Mouse (Mus musculus) spleen, adult 18-20 months (tissue): ENCODE data around the gene Scd2.
"Not testable (repeated sequence)": the region's sequence is repeated elsewhere in the genome, so short reads cannot be mapped to it uniquely, and the experiment has no call there.

Experiments
- DNase-seq, 2 experiments: peaks; one replicate each; pipeline ENCODE4 v3.0.0; 2022; ENCODE audit warnings: mixed read lengths in 2 of 2

Scd2 gene

DNA sequence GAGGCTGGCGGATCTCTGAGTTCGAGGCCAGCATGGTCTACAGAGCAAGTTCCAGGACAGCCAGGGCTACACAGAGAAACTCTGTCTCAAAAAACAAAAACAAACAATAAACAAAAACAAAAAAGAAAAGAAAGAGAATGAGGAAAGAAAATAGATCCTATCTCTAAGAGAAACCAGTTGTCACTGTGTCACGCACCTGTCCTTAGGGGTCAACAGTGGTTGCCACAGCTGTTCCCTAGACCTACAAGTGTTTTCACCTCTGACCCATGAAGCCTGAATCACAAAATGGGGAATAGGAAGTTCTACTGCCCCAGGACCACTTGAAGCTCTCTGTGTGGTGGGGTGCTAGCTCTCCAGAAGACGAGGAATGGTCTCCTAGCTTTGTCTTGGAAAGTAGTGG is 19.0 kb upstream of the Scd2 start:
- DNase-seq = no peak

DNA sequence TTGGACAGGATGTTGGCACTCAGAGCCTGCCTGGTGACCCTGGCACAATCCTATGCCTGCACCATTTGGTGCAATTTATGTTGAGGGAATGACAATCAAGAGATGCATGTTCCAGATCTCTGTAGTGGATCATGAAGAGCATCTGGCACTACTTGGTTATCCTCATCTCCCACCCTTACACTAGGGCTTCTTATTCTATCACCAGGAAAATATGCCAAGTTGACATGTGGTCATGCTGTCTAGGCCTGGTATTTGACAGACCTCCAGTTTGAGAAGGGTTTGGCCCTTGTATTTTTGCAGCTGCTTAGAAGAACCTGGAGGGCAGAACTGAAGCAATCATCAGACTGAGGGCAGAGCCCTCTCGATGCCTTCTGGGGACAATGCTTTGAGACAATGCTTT is 18.1 kb upstream of the Scd2 start:
- DNase-seq = no peak

DNA sequence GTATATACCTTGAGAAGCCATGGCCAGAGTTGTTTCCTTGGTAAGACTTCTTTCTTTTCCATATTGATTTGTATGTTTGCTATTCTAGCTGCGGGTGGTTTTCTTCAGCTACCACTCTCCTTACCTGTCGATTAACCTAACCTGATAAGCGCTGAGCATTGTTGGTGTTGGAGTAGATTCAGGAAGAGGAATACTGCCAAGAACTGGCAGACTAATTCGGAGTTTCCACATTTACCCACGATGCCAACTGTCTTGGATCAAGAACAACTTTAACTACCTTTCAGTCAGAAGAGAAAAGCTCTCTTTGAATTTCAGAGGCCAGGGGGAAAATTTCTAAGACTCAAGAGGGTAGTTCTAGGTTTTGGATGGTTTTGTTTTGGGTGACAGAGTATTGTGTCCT is 16.6 kb upstream of the Scd2 start:
- DNase-seq = no peak

DNA sequence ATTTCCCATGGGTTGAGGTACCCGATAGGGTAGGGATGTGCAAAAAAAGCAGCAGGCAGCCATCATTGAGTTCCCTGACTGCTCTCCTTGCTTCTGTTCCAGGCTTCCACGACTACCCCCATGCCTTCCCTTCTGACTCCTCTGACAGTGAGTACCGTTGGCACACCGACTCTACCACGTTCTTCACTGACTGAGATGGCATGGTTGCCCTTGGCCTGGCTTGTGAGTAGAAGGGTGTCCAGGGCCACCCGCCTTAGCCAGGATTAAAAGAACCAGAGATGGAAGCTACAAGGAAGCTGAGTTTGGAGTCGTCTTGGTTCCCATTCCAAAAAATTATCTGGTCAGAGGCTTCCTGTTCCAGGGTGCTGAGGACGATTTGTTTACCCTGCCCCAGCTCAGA is 15.5 kb upstream of the Scd2 start:
- no peak for DNase-seq

DNA sequence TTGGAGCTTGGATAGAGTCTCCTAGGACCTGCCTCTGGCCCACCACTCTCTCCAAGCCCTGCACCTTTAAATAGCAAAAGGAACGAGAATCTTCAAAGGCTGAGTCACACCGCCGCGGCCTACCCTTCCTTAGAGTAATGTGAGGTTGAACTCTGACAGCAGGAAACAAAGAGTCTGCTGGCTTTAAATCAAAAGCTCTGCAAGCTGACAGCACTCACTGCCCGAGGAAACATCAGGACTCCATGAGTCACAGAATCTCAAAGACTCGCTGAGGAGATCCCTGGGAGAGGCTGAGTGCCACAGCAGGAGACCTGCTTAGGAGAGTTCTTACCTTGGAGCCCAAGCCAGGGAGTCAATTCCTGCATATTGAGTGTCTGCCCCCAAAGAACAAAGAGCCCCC is 12.7 kb upstream of the Scd2 start:
- DNase-seq = no peak

DNA sequence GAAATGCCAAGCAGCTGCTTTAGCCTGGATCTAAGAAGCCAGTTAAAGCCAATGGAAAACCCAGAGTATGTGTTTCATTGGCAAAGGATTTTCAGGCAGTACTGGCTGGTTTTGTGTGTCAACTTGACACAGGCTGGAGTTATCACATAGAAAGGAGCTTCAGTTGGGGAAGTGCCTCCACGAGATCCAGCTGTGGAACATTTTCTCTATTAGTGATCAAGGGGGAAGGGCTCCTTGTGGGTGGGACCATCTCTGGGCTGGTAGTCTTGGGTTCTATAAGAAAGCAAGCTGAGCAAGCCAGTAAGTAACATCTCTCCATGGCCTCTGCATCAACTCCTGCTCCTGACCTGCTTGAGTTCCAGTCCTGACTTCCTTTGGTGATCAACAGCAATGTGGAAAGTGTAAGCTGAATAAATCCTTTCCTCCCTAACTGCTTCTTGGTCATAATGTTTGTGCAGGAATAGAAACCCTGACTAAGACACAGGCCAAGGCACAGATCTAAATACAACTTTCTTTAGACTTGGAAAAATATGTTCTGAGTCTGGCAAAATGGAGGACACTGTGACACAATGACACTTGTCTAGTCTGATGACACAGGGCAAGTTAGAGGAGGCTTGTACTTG is 11.5 kb upstream of the Scd2 start:
- not testable (repeated sequence) for DNase-seq

DNA sequence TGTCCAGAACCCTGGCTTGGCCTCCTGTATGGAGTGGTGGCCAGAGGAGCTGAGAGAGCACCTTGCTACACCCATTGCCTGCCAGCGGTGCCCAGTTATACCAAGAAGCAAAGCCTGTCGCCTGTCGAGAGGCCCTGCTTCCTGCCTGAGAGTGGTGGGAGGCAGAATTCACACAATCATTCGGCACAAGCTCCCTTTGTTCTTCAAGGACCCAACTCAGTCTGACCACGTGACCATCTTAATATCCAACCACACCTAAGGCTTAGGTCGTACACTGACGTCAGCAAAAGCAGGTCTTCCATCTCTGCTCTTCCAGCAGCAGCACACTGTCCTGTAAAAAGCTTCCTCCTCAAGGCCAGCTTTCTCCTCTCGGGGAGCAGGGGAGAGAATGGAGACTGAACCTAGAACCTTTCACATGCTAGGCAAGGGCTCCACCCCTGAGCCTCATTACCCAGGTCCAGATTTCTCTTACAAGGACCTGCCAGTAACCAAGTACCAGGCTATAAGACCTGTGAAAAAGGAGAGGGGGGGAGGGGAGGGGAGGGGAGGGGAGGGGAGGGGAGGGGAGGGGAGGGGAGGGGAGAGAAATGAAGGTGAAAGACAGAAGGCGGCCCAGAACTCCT is 10.8 kb upstream of the Scd2 start:
- DNase-seq = peak; percentile 17 to 32

DNA sequence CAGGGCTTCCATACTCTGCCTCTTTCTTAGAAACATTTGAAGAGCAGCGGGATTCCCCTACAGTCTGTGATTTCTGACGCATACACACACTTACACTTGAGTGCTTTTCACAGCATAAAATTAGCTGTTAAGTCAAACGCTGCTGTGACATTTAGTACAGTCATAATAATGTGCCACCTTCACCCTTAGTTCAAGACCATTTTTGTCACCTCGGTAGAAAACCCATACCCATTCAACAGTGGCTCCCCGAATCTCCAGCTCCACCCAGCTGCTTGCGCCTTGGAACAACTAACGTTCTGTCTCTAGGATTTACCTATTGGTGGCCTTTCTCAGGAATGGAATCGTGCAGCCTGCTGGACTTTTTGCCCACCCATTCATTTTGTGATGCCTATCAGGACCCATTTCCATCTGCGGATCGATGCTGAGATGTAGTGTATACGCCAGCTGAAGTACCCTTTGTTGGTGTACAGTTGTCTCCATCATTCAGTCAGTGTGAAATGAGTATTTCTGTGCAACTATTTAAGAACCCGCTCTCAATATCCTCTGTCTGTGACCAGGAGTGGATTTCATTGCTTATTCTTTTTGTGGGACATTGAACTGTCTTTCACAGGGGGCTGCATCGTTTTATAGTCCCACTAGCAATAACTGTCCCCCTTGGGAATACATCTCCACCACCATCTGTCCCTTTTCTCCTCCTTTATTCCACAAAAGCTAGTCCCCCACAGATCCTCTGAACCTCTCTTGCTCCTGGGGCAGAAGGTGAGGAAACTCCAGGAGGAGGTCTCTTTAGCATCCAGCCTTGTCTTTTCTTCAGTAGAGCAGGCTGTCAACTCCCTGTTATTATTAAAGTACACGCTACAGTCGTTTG is 10.1 kb upstream of the Scd2 start:
- no peak for DNase-seq

DNA sequence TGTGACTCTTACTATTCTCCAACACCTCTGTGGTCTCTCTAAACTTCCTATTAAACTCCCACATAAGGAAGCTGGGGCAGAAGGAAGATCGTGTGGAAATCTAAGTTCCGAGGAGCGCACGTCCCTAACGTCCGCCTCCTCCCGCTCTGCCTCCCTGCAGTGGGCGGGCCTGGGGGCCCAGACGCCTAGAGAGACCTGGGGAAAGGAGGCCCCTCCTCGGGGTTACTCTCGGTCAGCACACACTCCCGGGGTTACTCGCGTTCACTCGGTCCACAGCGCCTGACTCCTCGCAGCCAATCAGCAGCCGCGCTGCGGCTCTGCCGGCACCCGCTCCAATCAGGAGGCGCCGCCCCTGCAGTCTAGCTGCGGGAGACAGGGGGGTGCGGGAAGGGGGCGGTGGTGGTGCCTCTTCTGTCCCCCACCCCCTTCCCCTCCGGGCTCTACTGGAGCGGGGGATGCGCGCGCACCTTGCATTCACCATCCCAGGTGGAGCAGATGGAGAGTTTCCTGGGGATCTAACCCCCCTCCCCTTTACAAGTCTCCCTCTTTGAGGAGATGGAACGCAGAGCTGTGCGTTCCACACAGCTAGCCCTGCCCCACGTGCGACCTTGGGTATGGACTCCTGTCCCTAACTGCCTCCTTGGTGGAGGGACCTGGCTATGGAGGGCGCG is 9.3 kb upstream of the Scd2 start:
- DNase-seq = peak; percentile 80 to 86

DNA sequence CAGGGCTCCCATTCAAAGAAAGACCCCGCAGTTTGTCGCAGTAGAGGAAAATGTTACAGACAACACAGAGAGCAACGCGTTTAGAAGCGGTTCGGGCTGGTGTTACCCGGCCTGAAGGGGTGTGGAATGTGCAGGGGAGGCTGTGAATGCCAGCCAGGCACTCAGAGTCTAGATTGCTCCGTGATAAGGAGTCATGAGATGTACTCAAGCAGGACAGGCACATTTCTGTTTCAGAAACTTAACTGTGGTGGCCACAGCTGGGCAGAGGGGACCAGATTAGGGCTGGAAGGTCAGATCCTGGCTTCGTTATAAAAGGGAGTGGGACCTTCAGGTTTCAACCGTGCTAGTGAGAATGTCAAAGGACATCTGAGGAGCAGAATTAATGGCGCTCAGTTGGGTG is 8.8 kb upstream of the Scd2 start:
- no peak for DNase-seq

DNA sequence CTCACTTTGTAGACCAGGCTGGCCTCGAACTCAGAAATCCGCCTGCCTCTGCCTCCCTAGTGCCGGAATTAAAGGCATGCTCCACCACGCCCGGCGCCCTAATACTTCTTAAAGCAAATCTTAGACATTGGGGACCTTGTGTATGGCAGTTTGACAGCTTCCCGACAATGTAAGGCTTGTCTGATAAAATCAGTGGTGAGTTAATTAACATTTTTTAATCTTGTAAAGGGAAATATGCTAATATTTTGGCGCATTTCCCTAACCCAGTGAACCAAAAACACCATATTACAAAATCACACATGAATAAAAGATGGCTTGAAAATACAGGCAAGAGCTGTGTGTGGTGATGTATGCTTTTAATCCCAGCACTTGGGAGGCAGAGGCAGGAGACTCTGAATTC is 7.9 kb upstream of the Scd2 start:
- DNase-seq = no peak

DNA sequence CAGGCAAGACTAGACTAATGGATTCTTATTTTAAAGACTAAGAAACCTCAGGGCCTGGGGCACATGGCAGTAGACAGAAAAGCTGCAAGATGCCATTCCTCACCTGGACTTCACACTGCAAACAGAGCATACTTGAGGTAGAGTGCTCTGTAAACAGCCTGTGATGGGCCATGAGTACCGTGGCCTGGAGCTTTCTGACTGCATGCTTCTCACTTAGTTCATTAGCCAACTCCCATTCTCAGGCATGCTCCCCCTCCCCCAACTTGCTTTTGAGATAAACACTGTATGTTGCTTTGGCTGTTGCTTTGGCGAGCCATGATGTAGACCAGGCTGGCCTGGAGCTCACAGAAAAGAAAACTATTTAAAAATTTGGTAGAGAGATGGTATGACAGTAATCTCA is 7.4 kb upstream of the Scd2 start:
- DNase-seq = no peak

DNA sequence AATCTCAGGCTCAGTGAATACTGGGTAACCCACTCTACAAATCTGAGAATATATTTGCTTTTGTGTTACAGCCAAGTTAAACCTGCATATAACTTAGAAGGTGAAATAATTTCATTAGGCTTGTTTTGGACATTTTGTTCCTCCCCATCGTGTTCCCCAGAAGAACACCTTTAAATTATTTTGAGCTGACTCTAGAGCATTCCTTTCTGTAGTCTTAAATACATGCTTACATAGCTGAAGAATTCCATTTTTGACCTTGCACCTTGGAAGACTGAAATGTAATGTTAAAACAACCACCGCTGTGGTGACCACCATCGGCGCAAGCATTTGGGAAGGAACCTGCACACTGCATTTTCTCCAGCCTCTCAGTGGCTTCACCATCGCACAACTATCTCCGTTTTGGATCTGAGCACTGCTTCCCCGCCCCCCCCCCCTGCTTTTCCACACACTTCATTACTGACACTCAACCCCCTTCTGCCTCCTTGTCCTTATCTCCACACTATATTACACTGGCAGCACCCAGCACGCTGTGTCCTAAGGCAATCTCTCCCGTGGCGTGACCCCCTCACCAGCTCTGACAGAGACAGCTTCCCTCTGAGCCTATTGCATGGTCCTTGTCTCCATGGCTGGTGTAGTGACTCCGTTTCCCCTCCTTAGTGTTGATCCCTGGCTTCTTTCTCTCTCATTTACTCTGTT is 5.9 kb upstream of the Scd2 start:
- no peak for DNase-seq

DNA sequence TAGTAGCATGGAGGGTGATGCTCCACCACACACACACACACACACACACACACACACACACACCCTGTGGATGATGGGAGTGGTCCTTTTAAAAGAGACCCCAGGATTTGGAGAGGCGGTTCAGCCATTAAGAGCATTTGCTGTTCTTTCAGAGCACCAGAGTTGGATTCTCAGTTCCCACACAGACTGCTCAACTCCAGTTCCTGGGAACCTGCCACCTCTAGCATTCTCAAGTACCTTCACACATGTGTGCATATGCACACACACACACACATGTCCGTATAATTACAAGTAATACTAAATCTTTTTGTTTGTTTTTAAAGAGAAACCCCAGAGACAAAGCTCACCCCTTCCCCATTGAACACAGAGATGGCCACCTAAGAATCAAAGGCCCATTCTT is 1.4 kb upstream of the Scd2 start:
- DNase-seq = no peak

DNA sequence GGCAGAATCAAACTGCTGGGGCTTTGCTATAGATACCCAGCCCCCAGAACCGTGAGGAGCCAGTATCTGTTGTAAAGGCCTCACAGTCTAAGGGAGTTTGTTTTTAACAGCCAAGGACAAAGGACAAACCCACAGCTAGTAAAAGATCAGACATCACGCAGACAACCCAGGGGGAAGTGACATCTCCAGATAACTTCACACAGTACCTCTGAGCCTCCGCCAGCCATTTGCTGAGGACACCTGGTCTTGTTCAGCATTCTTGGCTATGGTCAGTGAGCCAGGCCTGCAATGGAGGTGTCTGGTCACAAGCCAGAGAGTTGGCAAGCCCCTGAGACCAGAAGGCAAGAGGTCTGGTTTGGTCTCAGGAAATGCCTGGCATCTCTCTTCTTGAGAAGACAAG is 991 bp upstream of the Scd2 start:
- DNase-seq = no peak

DNA sequence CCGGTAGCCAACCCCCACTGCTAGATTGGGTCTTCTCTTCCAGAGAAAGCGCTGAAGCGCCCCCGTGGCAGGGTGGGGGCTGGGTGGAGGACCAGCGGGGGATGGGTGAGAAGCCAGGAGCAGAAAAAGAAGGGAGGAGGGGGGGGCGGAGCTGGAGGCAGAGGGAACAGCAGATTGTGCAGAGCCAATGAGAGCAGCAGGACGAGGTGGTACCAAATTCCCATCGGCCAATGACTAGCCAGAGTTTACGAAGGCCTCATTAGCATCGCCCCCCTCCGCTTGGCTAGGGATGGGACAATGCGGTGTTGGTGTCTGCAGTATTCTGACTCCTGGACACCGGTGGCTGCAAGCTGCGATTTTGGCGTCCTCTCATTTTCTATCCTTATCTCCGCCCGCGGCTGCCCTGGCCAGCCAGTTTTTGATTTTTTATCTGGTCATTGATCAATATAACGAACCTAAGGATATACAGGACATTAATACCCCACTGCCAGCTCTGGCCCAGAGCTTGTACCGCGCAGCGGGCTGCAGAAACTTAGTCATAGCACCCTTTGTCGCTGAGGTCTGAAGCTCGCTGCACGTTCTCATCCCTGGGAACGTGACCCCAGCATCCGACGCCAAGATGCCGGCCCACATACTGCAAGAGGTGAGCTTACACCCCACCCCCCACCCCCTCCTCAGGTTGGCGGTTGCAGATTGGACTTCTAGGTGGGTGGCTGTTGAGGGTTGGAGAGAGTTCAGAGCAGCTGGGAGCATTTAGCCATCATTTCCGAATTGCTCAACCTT is 486 bp downstream of the Scd2 start:
- DNase-seq = peak; percentile 65 to 70

DNA sequence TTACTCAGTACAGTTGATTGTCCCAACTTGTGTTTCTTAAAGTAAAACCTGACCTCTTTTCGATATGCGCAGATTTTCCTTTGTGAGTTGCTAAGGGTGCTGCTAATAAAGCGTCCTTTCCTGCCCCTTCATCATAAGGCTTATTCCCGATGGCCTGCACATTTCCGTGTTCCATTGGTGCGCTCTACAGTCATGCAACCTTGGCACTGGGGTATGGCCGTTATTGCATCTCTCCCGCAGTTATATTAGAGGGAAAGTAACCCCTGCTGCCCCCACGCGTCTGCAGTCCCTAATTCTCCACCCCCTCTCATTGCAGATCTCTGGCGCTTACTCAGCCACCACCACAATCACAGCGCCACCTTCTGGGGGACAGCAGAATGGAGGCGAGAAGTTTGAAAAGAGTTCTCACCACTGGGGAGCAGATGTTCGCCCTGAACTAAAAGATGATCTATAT is 1.1 kb downstream of the Scd2 start:
- peak; percentile 81 to 90 for DNase-seq

DNA sequence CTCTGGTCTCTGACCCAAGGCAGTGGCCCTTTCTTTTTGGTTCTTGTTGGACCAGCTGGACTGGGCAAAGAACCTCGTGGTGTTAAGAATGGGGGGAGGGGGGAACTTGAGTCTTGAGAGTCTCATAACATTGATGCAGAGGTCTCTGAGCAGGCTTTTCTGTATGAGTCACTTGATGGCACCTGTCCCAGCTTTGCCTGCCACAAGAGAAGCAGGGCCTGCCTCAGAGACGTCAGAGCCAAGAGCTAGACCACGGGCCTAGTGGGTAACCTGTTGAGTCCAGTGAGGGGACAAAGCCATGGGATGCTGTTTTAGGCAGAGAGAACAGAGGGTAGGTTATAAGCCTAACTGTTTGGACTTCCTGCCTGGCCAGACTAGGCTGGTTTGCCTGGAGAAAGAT is 1.8 kb downstream of the Scd2 start:
- DNase-seq = peak in 1 of 2 experiments; percentile 17

DNA sequence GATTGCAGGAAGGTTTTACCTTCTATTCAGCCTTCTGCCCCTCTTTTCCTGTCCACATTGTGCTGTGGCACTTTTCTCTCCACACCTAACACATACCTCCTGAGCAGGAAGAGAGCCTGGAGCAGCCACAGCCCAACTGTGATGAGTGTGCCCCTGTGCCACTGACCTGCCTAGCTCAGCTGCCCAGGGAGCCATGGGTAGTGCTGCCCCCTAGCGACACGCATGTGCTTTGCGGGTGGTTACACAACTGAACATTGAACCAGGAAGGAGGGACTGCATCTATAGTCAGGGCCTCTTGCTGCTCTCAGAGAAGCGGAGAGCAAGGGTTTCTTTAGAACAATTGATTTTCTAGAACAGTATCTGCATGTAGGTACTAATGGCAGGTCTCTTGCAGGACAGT is 2.3 kb downstream of the Scd2 start:
- peak; percentile 76 to 89 for DNase-seq

DNA sequence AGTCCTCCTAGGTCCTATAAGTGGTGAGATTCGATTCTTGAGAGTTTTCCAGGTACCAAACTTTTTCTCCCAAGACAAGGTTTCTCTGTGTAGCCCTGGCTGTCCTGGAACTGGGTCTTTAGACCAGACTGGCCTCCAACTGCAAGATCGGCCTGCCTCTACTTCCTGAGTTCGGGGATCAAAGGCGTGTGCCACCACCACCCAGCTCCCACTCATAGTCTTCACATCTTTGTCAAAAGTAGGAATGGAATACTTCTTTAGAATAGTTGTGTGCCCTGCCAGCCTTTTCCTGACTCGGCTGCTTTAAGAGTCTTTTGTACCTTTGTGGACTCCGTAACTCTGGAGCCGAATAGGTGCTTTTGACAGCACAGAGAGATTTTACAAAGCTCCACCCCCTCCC is 2.7 kb downstream of the Scd2 start:
- no peak for DNase-seq

DNA sequence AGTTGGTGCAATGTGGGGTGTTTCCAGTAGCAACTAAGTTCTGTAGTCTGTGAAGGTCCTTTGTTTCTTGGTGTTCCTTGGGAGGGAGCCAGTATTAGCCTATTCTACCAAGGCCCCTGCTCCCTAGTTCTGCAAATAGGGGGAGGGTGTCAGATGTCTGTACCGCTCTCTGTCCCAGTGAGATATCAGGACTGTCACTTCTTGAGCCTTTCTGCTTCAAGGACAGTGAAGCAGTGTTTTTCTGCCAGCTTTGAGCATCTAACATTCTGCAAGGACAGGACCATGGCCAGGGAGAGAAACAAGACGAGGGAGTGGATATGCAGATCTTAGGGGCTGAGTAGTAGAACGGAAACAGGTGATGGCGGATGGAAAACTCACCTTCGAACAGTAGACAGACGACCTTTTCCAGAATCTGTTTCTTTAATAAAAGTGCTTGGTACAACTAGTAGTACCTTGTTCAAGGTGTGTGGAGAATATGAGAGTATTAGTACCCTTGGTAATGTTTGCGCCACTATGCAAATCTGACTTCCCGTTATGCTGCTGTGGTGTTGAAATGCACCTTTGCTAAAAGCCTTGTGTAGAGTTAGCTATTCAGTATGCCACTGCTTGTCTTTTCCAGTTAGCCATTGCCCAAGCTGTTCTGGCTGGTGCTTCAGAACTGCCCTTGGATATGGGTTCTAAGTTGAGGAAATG is 3.7 kb downstream of the Scd2 start:
- DNase-seq = no peak
